Mouse (Mus musculus): ENCODE results near the gene 1700030K09Rik.

1700030K09Rik gene

DNA sequence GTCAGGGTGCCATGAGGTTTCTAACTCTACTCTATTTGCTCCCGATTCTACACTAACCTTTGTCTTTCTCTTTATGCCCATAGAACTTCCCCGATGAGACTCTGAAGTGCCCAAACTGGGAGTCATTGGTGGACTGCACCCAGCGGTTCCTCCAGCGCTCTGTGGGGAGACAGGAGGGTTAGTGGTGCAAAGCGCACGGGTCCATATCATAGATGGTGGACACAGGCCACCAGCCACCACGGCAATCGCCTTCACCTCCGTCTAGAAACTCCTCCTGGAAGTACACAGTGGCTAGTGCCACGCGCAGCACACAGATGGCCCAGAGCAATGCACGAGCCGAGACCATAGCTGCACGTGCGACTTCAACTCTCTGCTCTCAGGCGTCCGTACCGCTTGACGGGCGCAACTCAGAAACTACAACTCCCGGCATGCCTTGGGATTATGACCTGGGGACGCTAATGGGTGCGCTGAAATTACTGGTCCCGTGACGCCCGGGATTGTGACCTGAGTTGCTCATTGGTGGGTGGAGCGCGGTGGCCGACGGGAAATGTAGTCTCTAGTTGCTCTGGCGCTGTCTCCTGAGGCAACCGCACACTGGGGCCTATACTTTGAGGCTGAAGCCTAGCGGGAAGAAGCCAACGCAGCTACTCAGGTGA lies at the start of gene 1700030K09Rik, which contains the start of gene Calr3:
TSS of gene 1700030K09Rik (plus strand) at position 543 of the 656 bp plus-strand sequence.
TSS of gene Calr3 (minus strand) at position 533 of the 656 bp plus-strand sequence.
- DNase-seq: peak; percentile 99

DNA sequence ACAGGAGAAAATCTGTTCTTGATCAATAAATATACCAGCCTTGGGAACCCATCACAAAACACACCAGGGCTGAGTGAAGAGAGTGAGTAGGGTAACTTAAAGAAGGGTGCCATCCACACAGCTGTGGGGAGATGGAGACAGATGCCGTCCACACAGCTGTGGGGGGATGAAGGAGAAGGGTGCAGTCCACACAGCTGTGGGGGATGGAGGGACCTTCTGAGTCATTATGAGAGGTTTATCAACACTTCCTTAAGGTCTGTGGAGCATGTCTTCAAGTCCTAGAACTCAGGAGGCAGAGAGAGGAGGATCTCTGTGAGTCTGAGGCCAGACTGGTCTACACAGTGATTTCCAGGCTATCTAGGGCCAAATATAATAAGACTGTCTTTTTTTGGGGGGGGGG lies 42.3 kb upstream of the 1700030K09Rik start:
- no peak for DNase-seq

DNA sequence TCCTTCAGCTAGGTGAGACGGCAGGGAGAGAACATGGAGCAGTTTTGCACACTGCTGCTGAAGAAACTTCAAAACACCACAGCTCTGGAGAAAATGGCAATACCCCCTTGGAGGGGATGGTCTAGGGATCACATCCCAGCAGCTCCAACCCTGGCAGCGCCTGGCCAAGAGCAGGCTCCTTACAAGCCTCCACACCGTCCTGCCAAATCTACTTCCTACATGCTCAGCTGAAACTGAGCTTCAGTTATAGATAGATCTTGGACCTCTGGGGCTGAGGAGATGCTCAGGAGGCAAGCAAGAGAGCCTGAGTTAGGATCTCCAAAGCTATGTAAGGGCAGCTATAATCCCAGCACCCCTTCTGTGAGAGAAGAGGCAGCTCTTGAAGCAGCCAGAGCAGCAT lies 40.7 kb upstream of the 1700030K09Rik start:
- no peak for DNase-seq

DNA sequence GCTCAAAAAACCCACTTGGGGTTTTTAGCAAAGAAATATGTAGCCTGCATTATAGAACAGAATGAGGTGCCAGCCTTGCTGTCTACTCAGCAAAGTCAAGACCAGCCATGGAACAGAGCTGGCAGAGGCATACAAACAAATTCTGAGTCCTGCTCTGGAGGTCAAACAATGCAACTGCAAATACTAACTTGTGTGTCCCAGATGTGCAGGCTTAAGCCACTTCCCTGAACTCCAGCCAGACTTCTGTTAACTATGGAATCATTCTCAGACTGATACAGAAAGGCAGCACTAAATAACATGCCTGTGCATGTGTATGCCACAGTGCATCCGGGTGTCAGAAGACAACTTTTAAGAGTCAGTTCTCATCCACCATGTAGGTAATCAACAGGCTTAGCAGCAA lies 35.8 kb upstream of the 1700030K09Rik start:
- DNase-seq: no peak

DNA sequence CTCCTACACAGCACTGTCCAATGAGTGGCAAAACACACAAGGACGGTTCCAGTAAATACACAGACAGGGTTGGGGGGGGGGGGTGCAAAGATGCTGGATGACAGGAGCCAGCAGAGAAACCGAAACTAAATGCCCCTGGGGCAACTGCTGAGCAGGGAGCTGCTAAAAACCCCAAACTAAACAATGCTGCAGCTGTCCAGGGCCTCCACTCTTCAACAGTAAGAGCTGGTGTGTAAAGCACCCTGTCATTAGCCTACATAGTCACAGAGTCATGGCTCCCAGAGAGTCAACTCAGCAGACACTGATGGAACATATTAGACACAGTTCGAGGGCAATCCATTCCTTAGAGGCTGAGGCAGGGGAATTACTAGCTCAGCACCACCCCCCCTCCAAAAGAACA lies 34.2 kb upstream of the 1700030K09Rik start:
- no peak for DNase-seq

DNA sequence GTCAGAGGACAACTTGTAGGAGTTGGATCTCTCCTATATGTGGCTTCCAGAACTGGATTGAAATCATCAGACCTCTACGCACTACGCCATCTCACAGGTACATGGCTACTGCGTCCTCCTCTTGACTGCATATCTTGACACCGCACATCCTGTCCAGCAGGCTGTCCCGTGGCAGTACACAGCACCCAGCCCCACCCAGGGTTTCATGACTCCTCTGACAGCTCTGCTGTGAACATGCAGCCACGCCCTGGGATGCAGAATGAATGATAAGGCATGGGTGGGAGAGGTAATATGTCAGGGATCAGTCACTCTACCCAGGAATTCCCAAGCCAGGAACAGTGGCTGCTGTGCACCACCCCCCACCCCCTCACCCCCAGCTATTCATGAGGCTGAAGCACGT lies 29.8 kb upstream of the 1700030K09Rik start:
- no peak for DNase-seq

DNA sequence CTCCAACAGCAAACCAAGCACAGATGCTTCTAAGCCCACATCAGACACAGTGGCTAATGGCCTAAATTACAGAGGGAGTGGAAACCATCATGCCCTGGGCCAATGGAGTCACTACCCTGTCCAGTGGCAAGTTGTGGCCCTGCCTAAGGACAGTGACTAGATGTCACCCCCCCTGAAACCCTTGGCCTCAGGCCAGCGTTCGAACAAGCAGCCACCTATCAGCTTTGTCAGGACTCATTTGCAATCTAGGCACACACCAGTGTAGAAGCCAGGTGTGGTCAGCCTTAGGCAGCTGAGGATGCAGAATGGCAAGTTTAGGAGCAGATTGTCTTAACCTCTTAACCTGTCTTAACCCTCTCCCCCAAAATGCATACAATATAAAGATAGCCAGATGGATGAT lies 28.4 kb upstream of the 1700030K09Rik start:
- no peak for DNase-seq

DNA sequence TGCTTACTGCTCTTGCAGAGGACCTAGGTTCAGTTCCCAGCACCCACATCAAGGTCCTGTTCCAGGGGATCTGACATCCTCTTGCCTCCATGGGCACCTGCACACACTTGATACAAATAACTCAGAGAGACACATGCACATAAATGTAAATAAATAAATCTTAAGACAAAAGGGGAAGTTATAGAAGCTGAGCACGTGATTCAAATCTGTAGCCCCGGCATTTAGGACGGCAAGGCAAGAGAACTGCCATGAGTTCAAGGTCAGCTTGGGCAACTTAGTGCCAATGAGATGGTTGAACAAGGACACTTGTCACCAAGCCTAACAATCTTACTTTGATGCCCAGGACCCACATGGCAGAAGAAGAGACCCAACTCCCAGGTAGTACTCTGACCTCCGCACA lies 25.6 kb upstream of the 1700030K09Rik start:
- DNase-seq: no peak

DNA sequence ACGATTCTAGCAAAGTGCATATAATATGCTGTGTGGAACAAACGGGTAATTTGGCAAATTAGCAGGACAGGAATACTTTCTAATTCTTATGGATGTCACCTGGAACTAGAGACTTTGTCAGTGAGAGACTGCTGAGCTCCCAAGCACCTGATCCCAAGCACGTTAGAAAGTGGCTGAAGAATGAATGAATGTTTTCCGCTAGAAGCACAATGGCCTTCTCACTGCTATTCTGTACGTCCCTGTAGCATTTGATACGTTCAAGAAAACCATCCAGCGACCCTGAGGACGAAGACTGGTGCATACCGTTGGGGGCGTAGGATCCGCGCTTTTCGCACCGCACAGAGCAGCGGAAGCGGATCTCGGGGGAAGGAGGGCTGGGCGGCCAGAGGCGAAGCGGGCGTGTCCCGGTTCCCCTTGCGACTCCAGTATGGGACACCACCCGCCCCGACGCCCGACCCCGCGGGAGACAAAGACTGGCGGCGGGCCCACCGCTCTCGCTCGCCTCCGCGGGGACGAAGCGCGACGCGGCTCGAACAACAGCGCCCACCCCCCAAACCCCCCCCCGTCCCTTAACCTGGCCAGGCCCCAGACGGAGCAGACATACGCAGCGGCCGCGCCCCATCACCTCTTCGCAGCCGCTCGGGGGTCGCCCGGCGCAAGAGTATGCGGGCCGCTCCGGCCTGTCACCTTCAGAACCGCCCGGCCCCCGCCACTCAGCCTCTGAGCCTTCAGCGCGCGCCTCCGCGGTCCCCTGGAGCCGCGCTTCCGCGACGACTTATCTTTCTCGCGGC lies 22.9 kb upstream of the 1700030K09Rik start:
- no peak for DNase-seq

DNA sequence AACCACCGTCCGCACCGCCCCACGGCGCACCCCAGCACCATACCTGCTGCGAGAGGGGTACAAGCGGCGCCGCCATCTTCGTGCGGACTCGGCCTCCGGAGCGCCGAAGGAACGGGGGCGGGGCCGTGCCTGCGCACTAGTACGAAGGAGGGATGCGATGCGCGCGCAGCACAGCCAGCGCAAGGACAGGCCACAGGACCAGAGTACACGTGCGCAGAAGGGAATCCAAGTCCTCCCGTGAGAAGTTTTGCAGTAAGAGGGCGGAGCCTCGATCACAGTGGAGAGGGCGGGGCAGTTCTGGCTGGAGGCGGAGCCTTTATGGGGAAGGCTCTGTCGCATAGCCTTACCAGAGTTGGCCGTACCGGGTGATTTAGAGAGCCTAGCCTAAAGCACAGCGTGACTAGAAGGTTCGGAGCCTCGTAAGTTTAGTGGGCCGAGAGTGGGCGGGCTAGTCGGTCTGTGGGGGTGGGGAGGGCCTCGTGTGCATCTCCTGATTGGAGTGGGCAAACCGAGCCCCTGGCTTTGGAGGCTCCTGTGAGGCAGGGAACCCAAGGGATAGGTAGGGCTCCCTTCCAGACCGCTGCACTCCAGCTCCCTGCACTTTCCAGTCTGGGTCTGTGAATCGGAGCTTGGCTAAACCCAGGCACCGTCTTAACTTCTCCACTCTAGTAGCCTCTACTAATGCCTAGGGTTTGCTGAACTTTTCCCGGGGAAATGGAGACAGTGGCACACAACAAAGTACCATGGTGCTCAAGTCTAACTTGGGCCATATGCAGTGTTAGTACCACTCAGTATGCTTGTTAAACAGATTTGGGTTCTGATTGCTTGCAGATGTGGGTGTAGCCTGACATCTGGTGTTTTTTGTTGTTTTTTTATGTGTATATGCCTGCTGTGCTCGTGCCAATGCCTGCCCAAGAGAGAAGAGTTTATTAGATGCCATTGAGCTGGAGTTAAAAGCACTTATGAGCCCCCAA lies 22.0 kb upstream of the 1700030K09Rik start, which contains the start of gene Eps15l1:
TSS of gene Eps15l1 (minus strand) at position 99 of the 974 bp plus-strand sequence.
- peak; percentile 99 for DNase-seq

DNA sequence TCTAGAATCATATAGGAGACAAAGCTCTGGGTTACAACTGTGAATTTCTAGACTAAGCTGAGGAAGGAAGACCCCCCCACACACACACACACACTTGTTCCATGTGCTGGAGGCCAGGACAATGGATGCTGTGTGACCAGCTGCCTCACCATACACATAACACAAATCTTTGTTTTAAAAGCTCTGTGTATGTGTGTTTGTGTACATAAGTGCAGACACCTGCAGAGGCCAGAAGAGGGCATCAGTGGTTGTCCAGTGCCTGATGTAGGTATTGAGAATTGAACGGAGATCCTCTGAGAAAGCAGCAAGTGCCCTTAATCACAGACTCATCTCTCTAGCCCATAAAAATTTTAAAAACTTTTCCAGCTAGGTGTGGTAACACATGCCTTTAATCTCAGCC lies 20.8 kb upstream of the 1700030K09Rik start:
- no peak for DNase-seq

DNA sequence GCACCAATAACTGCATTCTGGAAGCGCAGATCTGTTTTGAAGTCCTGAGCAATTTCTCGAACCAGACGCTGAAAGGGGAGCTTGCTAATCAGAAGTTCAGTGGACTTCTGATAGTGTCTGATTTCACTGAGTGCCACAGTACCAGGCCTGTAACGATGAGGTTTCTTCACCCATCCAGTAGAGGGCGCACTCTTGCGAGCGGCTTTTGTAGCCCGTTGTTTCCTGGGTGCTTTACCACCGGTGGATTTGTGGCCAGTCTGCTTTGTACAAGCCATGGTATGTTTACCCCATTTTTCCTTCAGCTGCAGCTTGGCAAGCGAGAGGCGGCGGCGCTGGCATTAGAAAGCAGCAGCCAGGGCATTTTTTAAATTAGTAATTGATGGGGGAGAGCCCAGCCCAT lies 14.0 kb upstream of the 1700030K09Rik start:
- DNase-seq: no peak

DNA sequence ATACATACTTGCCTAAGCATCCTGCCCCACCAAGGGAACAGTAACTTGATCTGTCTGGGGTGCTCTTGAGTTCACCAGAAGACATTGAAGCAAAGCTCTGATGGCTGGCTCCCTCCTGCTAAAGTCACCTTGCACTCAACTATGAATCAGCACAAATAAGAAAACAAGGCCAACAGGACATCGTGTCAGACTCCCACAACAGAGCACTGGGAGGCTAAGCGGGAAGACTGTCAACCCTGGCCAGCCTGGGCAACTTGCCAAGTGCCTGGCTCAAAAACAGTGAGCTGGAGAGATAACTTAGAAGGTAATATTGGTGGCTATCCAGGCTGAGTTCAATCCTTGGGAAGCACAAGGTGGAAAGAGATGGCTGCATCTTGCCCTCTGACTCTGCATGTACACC lies 8.7 kb upstream of the 1700030K09Rik start:
- no peak for DNase-seq

DNA sequence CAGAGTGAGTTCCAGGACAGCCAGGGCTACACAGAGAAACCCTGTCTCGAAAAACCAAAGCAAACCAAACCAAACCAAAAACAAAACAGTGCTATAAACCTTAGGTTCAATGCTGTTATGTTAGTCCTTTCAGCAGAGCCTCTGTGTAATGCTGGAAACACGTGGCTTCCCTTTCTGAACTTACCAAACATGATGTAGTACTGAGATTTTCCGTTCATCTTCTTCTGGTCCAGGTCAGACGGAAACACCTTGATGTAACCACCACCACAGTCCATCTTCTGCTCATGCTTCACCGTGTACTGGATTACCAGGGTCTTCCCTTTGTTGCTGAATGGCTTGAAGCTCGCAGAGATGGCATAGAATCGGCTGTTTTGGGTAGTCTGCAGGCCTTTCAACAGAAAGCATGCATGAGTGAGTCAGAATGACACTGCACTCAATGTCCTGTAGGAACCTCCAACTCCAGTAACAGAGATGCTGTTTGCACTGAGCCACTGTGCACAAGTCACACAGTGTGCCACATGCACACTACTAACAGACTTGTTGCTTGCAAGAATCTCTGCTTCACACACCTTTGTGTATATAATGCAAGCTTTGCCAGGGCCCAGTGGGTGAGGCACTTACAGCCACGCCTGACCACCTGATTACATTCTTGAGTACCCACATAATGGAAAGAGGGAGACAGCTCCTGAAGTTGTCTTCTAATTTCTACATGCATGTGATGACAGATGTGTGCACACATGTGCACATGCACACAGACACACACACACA lies 5.2 kb upstream of the 1700030K09Rik start:
- no peak for DNase-seq

DNA sequence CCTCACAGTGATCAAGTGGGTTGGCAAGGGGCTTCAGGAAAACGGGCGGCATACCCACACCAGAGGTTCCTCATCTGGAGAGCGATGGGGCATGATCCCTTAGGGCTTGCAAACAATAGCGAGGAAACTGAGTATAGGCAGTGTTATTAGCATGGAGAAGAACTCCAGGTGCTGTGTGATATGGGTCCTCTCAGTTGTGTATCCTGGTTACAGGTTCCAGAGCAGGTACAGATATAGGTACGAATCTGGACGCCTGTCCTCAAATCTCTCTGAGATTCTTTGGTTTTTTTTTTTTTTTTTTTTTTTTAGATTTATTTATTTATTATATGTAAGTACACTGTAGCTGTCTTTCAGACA lies 292 bp downstream of the 1700030K09Rik start:
- DNase-seq: no peak

DNA sequence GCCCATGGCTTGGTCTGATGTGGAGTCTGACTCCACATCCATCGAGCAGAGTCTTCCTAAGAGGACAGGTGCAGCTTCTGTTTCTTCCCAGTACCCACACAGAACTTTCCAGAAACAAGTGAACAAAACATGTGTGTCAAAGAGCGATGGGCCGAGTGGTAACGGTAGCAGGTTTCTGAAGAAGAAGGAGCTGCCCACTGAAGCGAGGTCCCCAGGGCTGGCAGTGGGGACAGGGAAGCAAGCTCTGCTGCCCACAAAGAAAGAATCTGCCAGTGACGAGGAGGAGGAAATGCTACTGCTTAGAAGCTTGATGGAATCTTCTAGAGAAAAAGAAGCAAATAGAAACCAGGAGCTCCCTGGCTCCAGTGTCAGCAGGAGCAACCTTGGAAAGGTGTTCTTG lies 1.4 kb downstream of the 1700030K09Rik start:
- no peak for DNase-seq

DNA sequence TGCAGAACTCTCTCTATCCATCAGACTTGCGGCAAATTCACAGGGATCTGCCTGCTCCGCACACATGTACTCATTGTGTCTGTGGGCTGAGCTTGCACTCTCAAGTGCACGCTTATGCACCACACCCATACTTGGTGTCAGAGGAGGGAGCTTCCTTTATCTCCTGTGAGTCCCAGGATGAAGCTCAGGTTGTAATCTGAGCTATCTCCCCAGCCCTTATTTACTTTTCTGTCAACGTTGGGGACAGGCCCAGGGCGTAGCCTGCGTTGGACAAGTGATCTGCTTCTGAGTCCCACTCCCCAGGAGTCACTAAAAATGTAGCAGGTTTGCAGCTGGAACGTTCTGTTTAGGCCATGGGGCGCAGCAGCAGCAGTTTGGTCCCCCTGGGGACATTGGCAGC lies 7.8 kb downstream of the 1700030K09Rik start:
- no peak for DNase-seq

DNA sequence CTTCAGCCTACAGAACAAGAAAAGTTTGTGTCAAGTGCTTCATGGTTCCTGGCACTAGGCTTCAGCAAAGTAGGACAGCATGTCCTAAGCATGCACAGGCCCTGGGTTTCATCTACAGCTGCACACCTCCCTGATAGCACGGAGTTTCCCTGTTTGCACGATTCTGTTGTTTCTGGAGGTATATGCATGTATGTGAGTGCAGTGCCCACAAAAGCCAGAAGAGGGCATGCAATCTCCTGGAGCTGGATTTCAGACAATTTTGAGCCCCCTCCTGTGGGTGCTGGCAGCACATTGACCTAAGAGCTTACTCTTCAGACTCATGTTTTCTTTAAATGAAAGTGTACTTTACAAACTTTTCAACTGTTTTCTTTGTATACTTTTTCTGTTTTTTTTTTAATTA lies 10.2 kb downstream of the 1700030K09Rik start:
- no peak for DNase-seq

DNA sequence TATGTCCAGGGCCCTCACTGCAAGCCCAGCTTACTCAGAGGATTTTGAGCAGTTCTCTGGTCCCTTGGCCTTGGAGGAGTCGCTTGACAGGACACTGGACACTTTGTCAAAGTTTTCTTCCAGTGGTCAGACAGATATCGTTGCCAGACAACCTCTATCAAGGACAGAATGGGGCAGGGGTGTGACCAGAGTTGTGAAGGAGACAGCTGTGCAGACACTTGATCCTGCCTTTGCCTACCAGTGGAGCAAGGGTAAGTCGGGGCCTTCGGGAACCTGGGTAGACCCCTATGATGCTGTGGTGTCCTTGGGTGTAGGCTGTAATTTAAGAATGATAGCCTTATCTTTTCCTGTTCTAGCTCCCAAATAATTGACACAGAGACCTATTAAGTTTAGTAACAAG lies 11.6 kb downstream of the 1700030K09Rik start:
- no peak for DNase-seq

DNA sequence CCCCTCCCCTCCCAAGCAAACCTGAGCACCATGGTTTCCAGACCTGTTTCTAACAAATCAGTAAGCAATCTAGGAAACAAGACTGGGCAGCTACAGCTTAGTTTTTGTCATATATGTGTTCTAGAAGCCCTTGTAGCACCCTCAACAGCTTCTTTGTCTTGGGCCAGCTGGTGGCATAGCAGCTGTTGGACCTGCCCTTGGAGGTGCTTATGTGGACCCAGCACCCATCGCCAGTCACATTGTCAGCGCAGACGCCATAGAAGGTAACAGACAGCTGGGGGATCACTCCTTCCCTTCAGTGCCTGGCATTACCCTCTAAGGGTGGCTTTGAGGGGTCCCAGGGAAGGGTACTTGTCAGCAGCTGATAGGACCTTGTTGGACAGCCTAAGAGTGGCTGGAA lies 14.1 kb downstream of the 1700030K09Rik start:
- no peak for DNase-seq

DNA sequence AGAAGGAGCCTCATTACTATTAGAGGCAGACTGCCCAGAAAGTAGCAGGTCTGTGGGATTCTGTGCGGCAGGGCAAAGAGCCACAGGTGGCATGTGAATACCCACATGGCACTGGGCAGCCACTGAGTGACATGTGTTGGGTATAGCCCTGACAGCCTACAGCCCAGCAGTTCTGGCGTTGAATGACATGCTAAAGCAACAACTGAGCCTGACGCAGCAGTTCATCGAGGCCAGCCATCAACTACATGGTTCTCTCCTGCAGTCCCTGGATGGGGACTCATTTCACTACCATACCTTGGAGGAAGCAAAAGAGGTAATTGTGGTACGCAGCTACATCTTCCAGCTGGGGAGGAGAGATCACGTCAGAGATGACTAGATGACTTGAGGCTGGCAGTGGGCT lies 14.8 kb downstream of the 1700030K09Rik start:
- no peak for DNase-seq

DNA sequence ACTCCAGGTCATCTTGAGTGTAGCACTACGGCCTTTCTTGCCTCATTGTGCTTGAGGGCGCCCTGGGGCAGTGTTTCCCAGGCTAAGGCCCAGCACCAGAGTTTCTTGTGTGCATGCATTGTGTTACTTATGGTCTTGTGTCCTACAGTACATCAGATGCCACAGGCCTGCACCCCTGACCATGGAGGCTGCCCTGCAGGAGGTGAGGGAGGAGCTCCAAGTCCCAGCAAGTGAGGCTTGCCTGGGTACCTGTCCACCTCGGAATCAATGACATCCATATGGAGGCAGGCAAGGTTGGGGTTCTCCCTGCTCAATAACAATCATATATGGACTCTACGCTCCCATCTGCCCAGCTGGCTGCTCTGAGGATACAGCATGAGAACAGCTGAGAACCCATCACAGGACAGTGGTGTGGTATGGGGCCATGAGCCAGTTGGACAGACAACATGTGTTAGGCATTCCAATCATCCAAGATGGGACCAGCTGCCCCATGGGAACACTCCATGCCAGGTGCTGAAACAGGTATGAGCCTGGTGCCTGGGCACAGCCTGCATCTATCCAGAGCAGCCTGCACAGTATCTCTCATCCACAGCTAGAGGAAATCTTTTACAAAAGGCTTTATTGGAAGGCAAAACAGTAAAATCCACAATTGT lies 16.3 kb downstream of the 1700030K09Rik start:
- no peak for DNase-seq
